8 mouse cellular contexts compared by ENCODE assay signal in genomic region chr13:46268815-46269445, GRCm38 (mm10). TPM values are rescaled to one million over a fixed set of nuclear protein-coding genes. Genes with fewer than 3 reads are reported as not detected.
DNase-seq lines count a peak whose midpoint lies in the region; ATAC-seq lines count a peak whose summit lies in the region.

No protein-coding gene starts in this region.

- no peaks in the 10 kb centered on the region for H3K9me3 ChIP-seq in intestine, embryonic 15.5 days
- H3K9me3 ChIP-seq in limb, embryonic 12.5 days, result no peaks in the 10 kb centered on the region

- ATAC-seq in intestine, embryonic 15.5 days, result peak; percentile 32; the same call in 1 of the 2 replicates
- no peak for ATAC-seq in limb, embryonic 12.5 days (ENCODE audit: insufficient number of reproducible peaks, insufficient read depth, low FRiP score, low TSS enrichment, low read depth)
- no peak for ATAC-seq in CD4-positive, CD25-positive, alpha-beta regulatory T cell, adult 4 months

- peaks cover 18% of the 10 kb centered on the region for H3K4me1 ChIP-seq in intestine, embryonic 15.5 days (replicated peaks)
- H3K4me1 ChIP-seq in limb, embryonic 12.5 days (replicated peaks), result peaks cover 27% of the 10 kb centered on the region

- H3K9ac ChIP-seq in intestine, embryonic 15.5 days, result no peak overlapping the region
- no peak overlapping the region for H3K9ac ChIP-seq in limb, embryonic 12.5 days (replicated peaks)

- 35% methylated on average over 7 of the region's 7 CpGs for WGBS in intestine, embryonic 15.5 days
- 44% methylated on average over 7 of the region's 7 CpGs for WGBS in limb, embryonic 12.5 days

- no peaks in the 10 kb centered on the region for H3K36me3 ChIP-seq in intestine, embryonic 15.5 days
- H3K36me3 ChIP-seq in limb, embryonic 12.5 days, result no peaks in the 10 kb centered on the region

- H3K4me2 ChIP-seq in intestine, embryonic 15.5 days (replicated peaks), result no peak overlapping the region
- peak overlapping the region; percentile 5; the same call in 1 of the 2 replicates for H3K4me2 ChIP-seq in limb, embryonic 12.5 days

- no peaks in the 10 kb centered on the region for H3K27me3 ChIP-seq in intestine, embryonic 15.5 days (replicated peaks)
- H3K27me3 ChIP-seq in limb, embryonic 12.5 days, result no peaks in the 10 kb centered on the region

- no peak overlapping the region for H3K4me3 ChIP-seq in intestine, embryonic 15.5 days (replicated peaks)
- H3K4me3 ChIP-seq in limb, embryonic 12.5 days (replicated peaks), result no peak overlapping the region

- peak; percentile 43 for DNase-seq in adrenal gland, postnatal 14 days
- DNase-seq in adrenal gland, adult 18-20 months (ENCODE audit: low spot score in 2 of 2), result no peak
- DNase-seq in spleen, postnatal 36 days (ENCODE audit: low spot score in 2 of 2), result peak; percentile 10 to 20
- DNase-seq in spleen, adult 12 weeks (ENCODE audit: low spot score), result no peak
- DNase-seq in retina, postnatal 1 day, result peak; percentile 98

- H3K27ac ChIP-seq in intestine, embryonic 15.5 days, result 0 out of 2 replicates have a peak overlapping the region, but pooled peaks have one; percentile 0
- H3K27ac ChIP-seq in limb, embryonic 12.5 days, result peak overlapping the region; percentile 73; the same call in 1 of the 2 replicates

RNA-seq across cellular contexts. Expression of gene Stmnd1, which starts 4.6 kb away (rescaled TPM):
- total RNA-seq in adrenal gland, postnatal 14 days (2021), result 0.26 TPM in 1 of 2 replicates, not detected in the other
- total RNA-seq in adrenal gland, adult 18-20 months (2021), result under 1 TPM in 1 of 2 experiments, not detected in 1; 0.29 TPM
- not detected in 2 replicates for polyA plus RNA-seq in intestine, embryonic 15.5 days (2015; fragmentation: Nextera tagmentation; extraction: Ambion mirVana)
- polyA plus RNA-seq in limb, embryonic 12.5 days (2016; fragmentation: Nextera tagmentation; extraction: Ambion mirVana), result 0.20 TPM in 1 of 2 replicates, not detected in the other
- polyA plus RNA-seq in CD4-positive, CD25-positive, alpha-beta regulatory T cell, adult 4 months (2017; shearing (Covaris generic)), result not detected

Comparison
In these comparisons a context has a peak if more than half of its experiments do, and no peak if none do; other contexts are left out.
1. DNase-seq: peak in adrenal gland, postnatal 14 days (single experiment), spleen, postnatal 36 days (2 of 2) and retina, postnatal 1 day (single experiment); none in adrenal gland, adult 18-20 months (0 of 2) and spleen, adult 12 weeks (single experiment).